Mouse (Mus musculus): Measurements from ENCODE around the gene Oosp1. TPM values are rescaled to one million over a fixed set of nuclear protein-coding genes. Genes with fewer than 3 reads are reported as not detected.

Gene Oosp1
- polyA plus RNA-seq, 1 experiment = not detected

- no peaks in the 10 kb centered on the region for H3K36me3 ChIP-seq (ENCODE audit: control insufficient read depth, insufficient read depth, low read length)
- TF ChIP-seq POLR2A (IDR thresholded peaks at IDR 0.05; ENCODE audit: control insufficient read depth, low read depth, low read length) (no peak), CTCF (IDR thresholded peaks at IDR 0.05; ENCODE audit: control insufficient read depth, insufficient read depth, insufficient replicate concordance, low read depth, low read length) (no peak)
- H3K27ac ChIP-seq (ENCODE audit: control insufficient read depth, insufficient read depth, low read depth, low read length) = no peak within 1 kb of the TSS
These were observed 67.4 kb downstream of the Oosp1 start, which contains the start of gene Ms4a2 for GRCm38 (mm10) chr19:11623551-11623950. Ms4a2 (minus strand) TSS chr19:11623719.

GRCm38 (mm10) chr19:11617983-11618382 lies 73.0 kb downstream of the Oosp1 start:
- Histone ChIP-seq H3K27me3 (ENCODE audit: control insufficient read depth, insufficient read depth, low read length) (no peaks in the 10 kb centered on the region), H3K4me3 (ENCODE audit: control insufficient read depth, low read depth, low read length) (no peak overlapping the region), H3K27ac (ENCODE audit: control insufficient read depth, insufficient read depth, low read depth, low read length) (no peak overlapping the region), H3K36me3 (ENCODE audit: control insufficient read depth, insufficient read depth, low read length) (no peaks in the 10 kb centered on the region), H3K4me1 (ENCODE audit: control insufficient read depth, insufficient read depth, low read length) (no peaks in the 10 kb centered on the region)
- no peak for TF ChIP-seq CTCF (IDR thresholded peaks at IDR 0.05; ENCODE audit: control insufficient read depth, insufficient read depth, insufficient replicate concordance, low read depth, low read length)
- no peak for TF ChIP-seq POLR2A (IDR thresholded peaks at IDR 0.05; ENCODE audit: control insufficient read depth, low read depth, low read length)

More at GRCm38 (mm10) chr19:11623551-11623950, 67.4 kb downstream of the Oosp1 start, which contains the start of gene Ms4a2:
- no peaks in the 10 kb centered on the region for H3K27me3 ChIP-seq (ENCODE audit: control insufficient read depth, insufficient read depth, low read length)
- H3K4me1 ChIP-seq (ENCODE audit: control insufficient read depth, insufficient read depth, low read length) = no peaks in the 10 kb centered on the region
- H3K4me3 ChIP-seq (ENCODE audit: control insufficient read depth, low read depth, low read length) = no peak within 1 kb of the TSS

Other genes starting within 250 kb of the Oosp1 start
- gene Ms4a4b, start 247.6 kb downstream of the Oosp1 start, polyA plus RNA-seq (2012; rRNA removed) = 1.9 TPM in 2 replicates
- gene Ms4a6c, start 221.8 kb downstream of the Oosp1 start, polyA plus RNA-seq (2012; rRNA removed) = 1.1 and 2.3 TPM in 2 replicates
- 1.9 and 3.8 TPM in 2 replicates for gene Gm8369, start 205.2 kb downstream of the Oosp1 start, polyA plus RNA-seq (2012; rRNA removed)
- gene Ms4a6b, start 174.6 kb downstream of the Oosp1 start, polyA plus RNA-seq (2012; rRNA removed) = 1.2 and 1.6 TPM in 2 replicates
- gene Ms4a4d, start 154.3 kb downstream of the Oosp1 start, polyA plus RNA-seq (2012; rRNA removed) = 1.8 and 2.3 TPM in 2 replicates
- 0.32 and 0.79 TPM in 2 replicates for gene Ms4a6d, start 86.3 kb downstream of the Oosp1 start, polyA plus RNA-seq (2012; rRNA removed)
- gene Ms4a2, start 67.4 kb downstream of the Oosp1 start, polyA plus RNA-seq (2012; rRNA removed) = not detected in 2 replicates
- not detected in 2 replicates for gene Ms4a3, start 50.3 kb downstream of the Oosp1 start, polyA plus RNA-seq (2012; rRNA removed)
- not detected in 2 replicates for gene Oosp2, start 30.6 kb downstream of the Oosp1 start, polyA plus RNA-seq (2012; rRNA removed)
- gene Oosp3, start 5.9 kb upstream of the Oosp1 start, polyA plus RNA-seq (2012; rRNA removed) = not detected in 2 replicates
- 0.82 and 0.90 TPM in 2 replicates for gene Gif, start 56.4 kb upstream of the Oosp1 start, polyA plus RNA-seq (2012; rRNA removed)
- 19.5 and 20.4 TPM in 2 replicates for gene Mrpl16, start 79.2 kb upstream of the Oosp1 start, polyA plus RNA-seq (2012; rRNA removed)
- 0.61 and 0.87 TPM in 2 replicates for gene Stx3, start 128.3 kb upstream of the Oosp1 start, polyA plus RNA-seq (2012; rRNA removed)
- not detected in 2 replicates for gene Olfr1417, start 148.1 kb upstream of the Oosp1 start, polyA plus RNA-seq (2012; rRNA removed)
- gene Olfr1418, start 169.9 kb upstream of the Oosp1 start, polyA plus RNA-seq (2012; rRNA removed) = not detected in 2 replicates
- gene Olfr1419, start 184.0 kb upstream of the Oosp1 start, polyA plus RNA-seq (2012; rRNA removed) = 0.05 and 0.06 TPM in 2 replicates
- gene Olfr1420, start 195.4 kb upstream of the Oosp1 start, polyA plus RNA-seq (2012; rRNA removed) = not detected in 2 replicates
- gene Patl1, start 221.2 kb upstream of the Oosp1 start, polyA plus RNA-seq (2012; rRNA removed) = 6.6 and 8.2 TPM in 2 replicates